In the genomic region with DNA sequence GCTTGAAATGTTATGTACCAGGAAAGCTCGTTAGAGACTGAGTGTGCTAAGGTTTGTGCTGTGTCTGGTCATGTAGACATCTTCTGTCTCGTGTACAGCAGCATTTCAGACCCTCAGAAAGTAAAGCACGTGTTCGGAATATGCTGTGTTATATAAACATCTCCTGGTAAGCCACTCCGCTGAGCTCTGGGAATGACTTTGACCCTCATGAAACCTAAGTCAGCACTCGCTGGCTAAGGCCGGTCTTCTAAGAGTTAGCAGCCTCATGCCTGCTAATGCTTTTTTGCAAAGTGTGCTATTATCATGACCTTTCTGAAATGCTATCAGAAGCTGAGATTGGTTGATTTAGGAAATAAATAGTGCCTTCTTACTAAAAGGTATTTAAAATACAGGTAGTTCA, we compare ENCODE assay signal across 24 mouse cellular contexts. TPM values are rescaled to one million over a fixed set of nuclear protein-coding genes. Genes with fewer than 3 reads are reported as not detected.
"Had no signal": no experiment of that assay in that cellular context is flagged by ENCODE, and none has a peak within 500 bp of the region (broad histone marks: within the 10 kb centered on the region; RNA-seq: fewer than 3 reads in every experiment).

No protein-coding gene starts in this region.

- H3K36me3 ChIP-seq: liver, embryonic 13.5 days; midbrain, embryonic 12.5 days; midbrain, embryonic 15.5 days; neural tube, embryonic 12.5 days; neural tube, embryonic 15.5 days had no signal

- DNase-seq: layer of hippocampus, postnatal 36 days; liver, embryonic 13.5 days; lung, adult 2 months; lung, postnatal 14 days; lung, postnatal 4 days; thymus, adult 2 months; thymus, postnatal 14 days; thymus, postnatal 4 days had no signal

- H3K4me2 ChIP-seq: liver, embryonic 13.5 days; midbrain, embryonic 12.5 days; midbrain, embryonic 15.5 days; neural tube, embryonic 12.5 days; neural tube, embryonic 15.5 days had no signal

- H3K27me3 ChIP-seq: liver, embryonic 13.5 days; midbrain, embryonic 12.5 days; midbrain, embryonic 15.5 days; neural tube, embryonic 12.5 days; neural tube, embryonic 15.5 days had no signal

- H3K9ac ChIP-seq: liver, embryonic 13.5 days; midbrain, embryonic 12.5 days; midbrain, embryonic 15.5 days; neural tube, embryonic 12.5 days; neural tube, embryonic 15.5 days had no signal

- H3K4me1 ChIP-seq: liver, embryonic 13.5 days; midbrain, embryonic 12.5 days; midbrain, embryonic 15.5 days; neural tube, embryonic 12.5 days; neural tube, embryonic 15.5 days had no signal

- H3K9me3 ChIP-seq: liver, embryonic 13.5 days; midbrain, embryonic 12.5 days; midbrain, embryonic 15.5 days; neural tube, embryonic 12.5 days; neural tube, embryonic 15.5 days had no signal

- ATAC-seq: intestine, postnatal 0 days; midbrain, embryonic 15.5 days had no signal

- H3K27ac ChIP-seq: left cerebral cortex, adult 2 months; liver, embryonic 13.5 days; midbrain, embryonic 12.5 days; midbrain, embryonic 15.5 days; neural tube, embryonic 12.5 days; neural tube, embryonic 15.5 days had no signal

- H3K4me3 ChIP-seq: left cerebral cortex, adult 2 months; liver, embryonic 13.5 days; midbrain, embryonic 12.5 days; midbrain, embryonic 15.5 days; neural tube, embryonic 12.5 days; neural tube, embryonic 15.5 days had no signal

RNA-seq across cellular contexts. Expression of a gene that starts 36.0 kb away (rescaled TPM):
- polyA plus RNA-seq: intestine, embryonic 14.5 days; intestine, postnatal 0 days; limb, embryonic 11.5 days; limb, embryonic 14.5 days; liver, adult 2 months; liver, embryonic 13.5 days; liver, embryonic 16.5 days; lung, adult 2 months; lung, embryonic 16.5 days; midbrain, embryonic 12.5 days; midbrain, embryonic 15.5 days; neural tube, embryonic 12.5 days; neural tube, embryonic 15.5 days; small intestine, adult 2 months; spleen, adult 2 months; stomach, embryonic 16.5 days; testis, adult 2 months; thymus, adult 2 months had no signal
